Mouse (Mus musculus) forebrain, embryonic 10.5 days (tissue): ENCODE data around the gene Tsen2. TPM values are rescaled to one million over a fixed set of nuclear protein-coding genes. Genes with fewer than 3 reads are reported as not detected.
A peak's percentile ranks its signal among the peaks of the same experiment; 100 is the strongest.

ENCODE experiments used
- DNase-seq: peaks from one replicate; pipeline ENCODE4 v3.0.0-alpha.2; 2017; ENCODE audit warnings: low spot score; ENCODE audit errors: extremely low spot score
- H3K27ac ChIP-seq: fragments of 300-500 bp; sonication (generic); 2 replicates; pipeline ENCODE4 v1.5.1; 2016; ENCODE audit warnings: mild to moderate bottlenecking
- H3K27me3 ChIP-seq: fragments of 300-500 bp; sonication (generic); 2 replicates; pipeline ENCODE4 v1.6.1; 2016; ENCODE audit warnings: mild to moderate bottlenecking; ENCODE audit not compliant: poor library complexity, severe bottlenecking
- H3K36me3 ChIP-seq: fragments of 300-500 bp; sonication (generic); replicated peaks from 2 replicates; pipeline ENCODE4 v1.6.1; 2016; ENCODE audit warnings: mild to moderate bottlenecking, moderate library complexity
- H3K4me1 ChIP-seq: fragments of 300-500 bp; sonication (generic); 2 replicates; pipeline ENCODE4 v1.6.1; 2016
- H3K4me3 ChIP-seq: fragments of 300-500 bp; sonication (generic); 2 replicates; pipeline ENCODE4 v1.5.1; 2016; ENCODE audit warnings: mild to moderate bottlenecking, moderate library complexity
- H3K9me3 ChIP-seq: fragments of 300-500 bp; sonication (generic); 2 replicates; pipeline ENCODE4 v1.6.1; 2016; ENCODE audit warnings: mild to moderate bottlenecking, moderate library complexity
- WGBS: fragments of 180-500 bp; shearing (Covaris S2); methylation state at CpG from one replicate; pipeline ENCODE4 v1.1.7; 2016; 5-methylcytosine and 5-hydroxymethylcytosine counted together
- polyA plus RNA-seq: library from polyadenylated mRNA; unstranded; fragments of >200 nt; fragmentation: Nextera tagmentation; extraction: Ambion mirVana; gene quantifications from 2 replicates; pipeline ENCODE4 v1.2.1, GENCODE M21; 2016

Tsen2 gene
- 37.7 and 39.9 TPM in 2 replicates for polyA plus RNA-seq

DNA sequence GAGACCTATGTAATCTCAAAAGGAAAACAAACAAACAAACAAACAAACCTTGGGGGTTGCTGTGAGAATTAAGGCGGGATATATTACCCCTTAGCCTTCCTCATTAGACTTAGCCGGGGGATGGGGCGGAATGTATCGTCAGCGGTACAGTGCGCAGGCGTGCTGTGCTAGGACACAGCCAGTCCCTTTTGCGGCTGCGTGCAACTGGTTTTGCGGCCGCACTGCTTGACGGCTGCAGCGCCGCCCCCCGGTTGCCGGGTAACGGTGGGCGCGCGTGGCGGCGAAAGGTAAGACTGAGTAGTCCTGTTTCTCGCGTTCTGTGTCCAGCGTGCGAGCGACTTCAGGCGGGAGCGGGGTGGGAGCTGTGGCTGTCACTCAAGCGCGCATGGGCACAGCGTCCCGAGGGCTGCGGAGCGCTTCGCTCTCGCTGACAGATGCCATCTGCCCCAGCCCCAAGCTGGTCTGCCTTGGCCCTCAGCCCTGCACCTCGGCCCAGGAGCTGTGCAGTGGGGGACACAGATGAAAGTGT, at the start of gene Tsen2:
Tsen2 (plus strand) TSS at position 223 of the 529 bp plus-strand sequence.
- H3K4me3 ChIP-seq = peak within 1 kb of the TSS; percentile 77
- peak; percentile 97 for DNase-seq
- under 1% methylated on average over 38 of the region's 38 CpGs for WGBS
- H3K27me3 ChIP-seq = no peaks in the 10 kb centered on the region
- peaks cover 23% of the 10 kb centered on the region for H3K4me1 ChIP-seq
- H3K9me3 ChIP-seq = no peaks in the 10 kb centered on the region
- H3K36me3 ChIP-seq = peaks cover 19% of the 10 kb centered on the region
- peak within 1 kb of the TSS; percentile 89 for H3K27ac ChIP-seq

DNA sequence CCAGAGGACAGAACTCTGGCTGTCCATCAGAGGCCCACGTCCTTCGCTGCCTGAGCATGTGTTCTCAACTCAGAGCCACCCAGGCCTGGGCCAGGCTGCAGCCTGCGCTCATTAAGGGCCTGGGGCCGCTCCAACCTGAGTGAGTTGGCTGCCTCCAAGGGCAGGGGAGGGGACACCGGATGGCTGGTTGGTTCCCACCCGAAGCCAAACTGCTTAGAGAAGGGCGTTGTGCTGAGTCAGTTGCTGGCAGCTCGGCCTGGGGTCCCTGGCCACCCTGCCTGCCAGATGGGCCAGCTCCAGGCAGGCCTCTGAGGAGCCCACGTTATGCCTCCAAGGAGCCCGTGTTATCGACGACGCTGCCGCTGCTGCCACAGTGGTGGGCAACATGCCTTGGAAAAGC, 44.9 kb upstream of the Tsen2 start:
- Histone ChIP-seq H3K9me3 (no peaks in the 10 kb centered on the region), H3K27ac (peak overlapping the region; percentile 20; the same call in 1 of the 2 replicates), H3K36me3 (no peaks in the 10 kb centered on the region), H3K27me3 (no peaks in the 10 kb centered on the region), H3K4me3 (no peak overlapping the region), H3K4me1 (peaks cover 4% of the 10 kb centered on the region; the same call in 1 of the 2 replicates)
- WGBS = 78% methylated on average over 14 of the region's 14 CpGs
- no peak for DNase-seq

DNA sequence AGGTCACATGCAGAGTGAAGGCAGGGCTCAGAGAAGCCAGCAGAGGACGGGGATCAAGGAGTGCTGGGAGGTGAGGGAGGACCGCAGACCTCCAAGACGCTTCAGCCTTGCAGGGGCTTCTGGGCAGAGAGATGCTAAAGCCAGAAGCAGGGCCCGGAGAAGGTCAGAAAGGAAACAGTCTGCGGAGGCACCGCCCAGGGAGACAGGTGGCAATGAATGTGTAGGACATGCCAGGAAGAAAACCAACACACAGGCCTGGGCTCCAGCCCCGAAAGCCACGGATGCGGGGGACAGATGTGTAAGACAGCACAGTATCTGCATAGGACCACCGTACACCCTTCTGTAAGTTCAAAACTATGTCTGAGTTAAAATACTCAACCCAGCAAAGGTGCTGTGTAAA, 44.2 kb upstream of the Tsen2 start:
- Histone ChIP-seq H3K9me3 (no peaks in the 10 kb centered on the region), H3K27me3 (no peaks in the 10 kb centered on the region), H3K4me3 (no peak overlapping the region), H3K27ac (no peak overlapping the region), H3K36me3 (no peaks in the 10 kb centered on the region), H3K4me1 (peaks cover 4% of the 10 kb centered on the region; the same call in 1 of the 2 replicates)
- no peak for DNase-seq
- 86% methylated on average over 10 of the region's 10 CpGs for WGBS

DNA sequence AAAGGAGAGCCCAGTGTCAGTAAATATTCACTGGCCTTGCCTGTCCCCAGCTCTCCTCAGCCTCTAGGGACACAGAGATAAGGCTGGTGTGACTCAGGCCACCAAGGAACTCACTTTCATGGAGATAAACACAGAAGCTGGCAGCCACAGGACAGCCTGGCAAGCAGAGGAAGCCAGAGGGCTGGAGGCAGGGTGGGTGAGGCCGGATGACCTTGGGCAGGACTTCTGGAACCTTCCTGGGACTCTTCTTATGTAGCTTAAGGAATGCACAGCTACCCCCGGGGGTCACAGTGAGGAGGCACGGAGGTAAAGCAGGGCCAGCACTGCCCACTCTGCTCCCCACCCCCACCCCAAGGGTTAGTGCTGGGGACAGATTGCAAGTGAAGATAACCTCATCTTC, 43.3 kb upstream of the Tsen2 start:
- Histone ChIP-seq H3K27me3 (no peaks in the 10 kb centered on the region), H3K4me1 (peaks cover 4% of the 10 kb centered on the region; the same call in 1 of the 2 replicates), H3K9me3 (no peaks in the 10 kb centered on the region), H3K4me3 (no peak overlapping the region), H3K36me3 (no peaks in the 10 kb centered on the region), H3K27ac (no peak overlapping the region)
- 78% methylated on average over 3 of the region's 3 CpGs for WGBS
- no peak for DNase-seq

DNA sequence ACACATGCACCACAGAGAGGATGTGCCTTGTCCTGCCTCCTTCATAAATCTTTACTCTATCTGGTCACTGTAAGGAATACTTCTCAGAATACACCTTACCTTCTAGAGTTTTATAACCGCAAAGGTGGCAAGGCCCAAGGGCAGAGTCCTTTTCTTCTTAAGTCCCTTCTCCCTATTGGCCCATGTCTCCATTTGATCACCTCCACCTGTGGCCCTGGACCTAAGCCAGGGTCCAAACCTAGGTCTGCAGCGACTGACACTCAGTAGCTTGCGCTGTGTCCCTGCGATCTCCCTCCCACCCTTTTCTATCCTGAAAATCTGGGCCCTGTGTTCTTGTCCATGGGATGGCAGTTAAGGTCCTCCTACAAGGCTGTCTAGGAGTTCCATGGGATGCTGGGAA, 41.4 kb upstream of the Tsen2 start:
- no peaks in the 10 kb centered on the region for H3K27me3 ChIP-seq
- WGBS = 90% methylated on average over 4 of the region's 4 CpGs
- no peaks in the 10 kb centered on the region; the same call in 1 of the 2 replicates for H3K9me3 ChIP-seq
- no peak overlapping the region for H3K27ac ChIP-seq
- H3K4me1 ChIP-seq = peaks cover 4% of the 10 kb centered on the region; the same call in 1 of the 2 replicates
- no peak overlapping the region for H3K4me3 ChIP-seq
- no peaks in the 10 kb centered on the region for H3K36me3 ChIP-seq
- DNase-seq = no peak

DNA sequence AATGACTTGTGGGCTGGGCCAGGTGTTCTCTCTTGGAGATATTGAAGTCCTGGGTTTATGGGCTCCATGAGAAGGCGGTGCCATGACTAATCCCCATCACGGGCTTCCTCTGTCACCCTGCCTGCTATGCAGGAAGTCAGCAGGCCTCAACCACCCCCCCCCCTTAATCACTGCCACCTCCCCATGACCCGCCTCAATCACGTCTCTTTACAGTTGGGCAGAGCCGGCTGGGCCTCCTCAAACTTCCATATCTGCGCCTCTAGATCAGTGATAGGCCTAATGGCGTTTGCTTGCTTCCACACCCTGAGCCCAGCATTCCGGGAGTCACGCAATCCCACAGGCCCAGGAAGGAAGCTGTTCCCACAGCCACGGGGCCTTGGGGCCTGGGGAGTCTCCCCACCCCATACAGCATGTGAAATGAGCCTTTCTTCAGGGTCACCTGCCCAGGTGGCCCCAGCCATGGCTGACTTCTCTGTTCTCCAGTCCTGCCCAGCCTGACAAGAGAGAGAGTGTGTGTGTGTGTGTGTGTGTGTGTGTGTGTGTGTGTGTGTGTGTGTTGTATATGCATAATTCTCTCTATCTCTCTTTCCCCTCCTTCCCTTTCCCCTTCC, 40.8 kb upstream of the Tsen2 start:
- H3K27me3 ChIP-seq = no peaks in the 10 kb centered on the region
- no peak for DNase-seq
- WGBS = 86% methylated on average over 10 of the region's 10 CpGs

DNA sequence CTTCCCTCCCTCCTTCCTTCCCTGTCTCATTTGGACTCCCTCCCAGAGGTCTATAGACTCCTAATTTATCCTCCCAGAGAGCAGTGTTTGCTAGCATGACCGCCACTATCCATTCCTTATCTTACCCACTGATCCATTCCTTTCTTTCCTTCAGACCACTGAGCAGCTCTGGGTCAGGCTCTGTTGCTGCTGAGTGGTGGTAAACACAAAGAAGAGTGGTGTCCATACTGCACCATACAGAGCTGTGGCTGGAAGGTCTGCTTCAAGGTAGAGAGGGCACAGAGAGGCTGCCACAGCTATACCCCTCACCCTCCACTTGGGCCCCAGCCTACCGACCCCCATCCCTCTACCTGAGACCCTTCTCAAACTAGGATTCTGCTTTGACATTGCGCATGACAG, 40.3 kb upstream of the Tsen2 start:
- 86% methylated on average over 3 of the region's 3 CpGs for WGBS
- no peak for DNase-seq
- Histone ChIP-seq H3K27ac (no peak overlapping the region), H3K36me3 (no peaks in the 10 kb centered on the region), H3K4me1 (peaks cover 4% of the 10 kb centered on the region; the same call in 1 of the 2 replicates), H3K9me3 (peaks cover 10% of the 10 kb centered on the region), H3K27me3 (no peaks in the 10 kb centered on the region), H3K4me3 (no peak overlapping the region)

More for the DNA sequence above, 40.8 kb upstream of the Tsen2 start:
- Histone ChIP-seq H3K27ac (no peak overlapping the region), H3K36me3 (no peaks in the 10 kb centered on the region), H3K4me1 (peaks cover 4% of the 10 kb centered on the region; the same call in 1 of the 2 replicates), H3K4me3 (no peak overlapping the region), H3K9me3 (peaks cover 6% of the 10 kb centered on the region)

DNA sequence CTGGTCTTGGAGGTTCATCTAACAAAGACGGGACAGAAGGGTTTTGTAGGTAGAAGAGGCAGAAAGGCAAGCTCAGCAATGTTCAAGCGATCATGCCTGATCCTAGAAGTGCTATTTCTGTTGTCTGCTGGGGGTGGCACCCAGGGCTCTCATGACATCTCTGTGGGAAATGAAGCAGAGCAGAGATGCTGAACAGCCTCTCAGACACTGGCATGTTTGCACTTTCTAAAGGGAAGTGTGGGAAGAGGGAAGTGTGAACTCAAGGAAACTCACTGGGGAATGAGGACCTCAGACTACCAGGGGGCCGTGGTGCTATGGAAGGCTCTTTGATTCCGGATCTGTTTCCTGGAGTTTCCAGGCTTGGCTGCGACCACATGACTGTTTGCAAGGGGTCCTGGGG, 39.5 kb upstream of the Tsen2 start:
- Histone ChIP-seq H3K9me3 (peaks cover 10% of the 10 kb centered on the region), H3K36me3 (no peaks in the 10 kb centered on the region), H3K27ac (no peak overlapping the region), H3K27me3 (no peaks in the 10 kb centered on the region), H3K4me3 (no peak overlapping the region), H3K4me1 (peaks cover 4% of the 10 kb centered on the region; the same call in 1 of the 2 replicates)
- WGBS = 85% methylated on average over 5 of the region's 5 CpGs
- DNase-seq = no peak

DNA sequence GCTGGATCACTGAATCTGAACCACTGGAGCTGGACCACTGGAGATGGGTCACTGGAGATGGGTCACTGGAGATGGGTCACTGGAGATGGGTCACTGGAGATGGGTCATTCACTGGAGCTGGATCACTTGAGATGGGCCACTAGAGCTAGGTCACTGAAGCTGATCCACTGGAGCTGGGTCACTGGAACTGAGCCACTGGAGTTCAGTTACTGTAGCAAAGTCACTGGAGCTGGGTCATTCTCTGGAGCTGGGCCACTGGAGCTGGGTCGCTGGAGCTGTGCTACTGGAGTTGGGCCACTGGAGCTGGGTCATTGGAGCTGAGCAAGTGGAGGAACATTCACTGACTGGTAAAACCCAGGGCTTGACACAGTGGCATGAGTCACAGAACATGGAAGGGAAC, 38.0 kb upstream of the Tsen2 start:
- peaks cover 10% of the 10 kb centered on the region for H3K9me3 ChIP-seq
- H3K27me3 ChIP-seq = no peaks in the 10 kb centered on the region
- no peak overlapping the region for H3K4me3 ChIP-seq
- no peaks in the 10 kb centered on the region for H3K36me3 ChIP-seq
- no peak overlapping the region for H3K27ac ChIP-seq
- no peaks in the 10 kb centered on the region for H3K4me1 ChIP-seq
- DNase-seq = no peak
- 92% methylated on average over 1 of the region's 1 CpGs for WGBS

DNA sequence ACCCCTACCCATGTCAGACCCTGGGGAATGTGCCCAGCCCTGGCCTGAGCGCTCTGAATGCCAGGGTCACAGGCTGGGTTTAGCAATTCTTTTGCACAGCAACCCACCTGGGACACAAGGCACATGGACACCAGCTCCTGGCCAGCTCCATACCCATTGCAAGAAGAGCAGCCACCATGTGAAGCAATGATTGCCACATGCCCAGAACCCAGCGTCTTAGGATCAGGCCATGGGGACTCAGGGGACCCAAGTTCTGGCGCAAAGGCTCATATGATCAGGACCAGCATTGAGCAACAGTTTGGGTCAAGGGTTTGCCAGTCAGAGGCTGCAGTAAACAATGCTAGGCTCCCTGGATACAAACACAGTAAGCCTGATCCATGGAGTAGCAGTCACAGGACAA, 33.0 kb upstream of the Tsen2 start:
- Histone ChIP-seq H3K4me3 (no peak overlapping the region), H3K36me3 (no peaks in the 10 kb centered on the region), H3K27ac (no peak overlapping the region), H3K27me3 (no peaks in the 10 kb centered on the region), H3K9me3 (peaks cover 10% of the 10 kb centered on the region), H3K4me1 (no peaks in the 10 kb centered on the region)
- DNase-seq = no peak
- 91% methylated on average over 3 of the region's 3 CpGs for WGBS

DNA sequence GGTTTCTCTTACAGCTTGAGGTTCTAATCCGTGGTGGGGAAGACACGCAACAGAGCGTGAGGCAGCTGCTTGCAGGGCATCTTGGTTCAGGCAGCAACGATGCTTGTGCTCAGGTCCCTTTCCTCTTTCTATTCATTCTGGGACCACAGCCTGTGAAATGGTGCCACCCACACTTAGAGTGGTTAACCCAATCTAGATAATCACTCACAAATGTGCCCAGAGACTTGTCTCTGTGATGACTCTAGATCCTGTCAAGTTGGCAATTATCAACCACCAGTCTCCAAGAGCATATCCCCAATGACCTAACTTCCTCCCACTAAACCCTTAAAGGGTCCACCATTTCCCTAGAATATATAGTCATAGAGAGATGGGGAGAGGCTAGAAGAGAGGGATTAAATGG, 31.3 kb upstream of the Tsen2 start:
- Histone ChIP-seq H3K27ac (no peak overlapping the region), H3K36me3 (no peaks in the 10 kb centered on the region), H3K4me3 (no peak overlapping the region), H3K27me3 (no peaks in the 10 kb centered on the region), H3K9me3 (peaks cover 9% of the 10 kb centered on the region), H3K4me1 (no peaks in the 10 kb centered on the region)
- 91% methylated on average over 4 of the region's 4 CpGs for WGBS
- DNase-seq = no peak

DNA sequence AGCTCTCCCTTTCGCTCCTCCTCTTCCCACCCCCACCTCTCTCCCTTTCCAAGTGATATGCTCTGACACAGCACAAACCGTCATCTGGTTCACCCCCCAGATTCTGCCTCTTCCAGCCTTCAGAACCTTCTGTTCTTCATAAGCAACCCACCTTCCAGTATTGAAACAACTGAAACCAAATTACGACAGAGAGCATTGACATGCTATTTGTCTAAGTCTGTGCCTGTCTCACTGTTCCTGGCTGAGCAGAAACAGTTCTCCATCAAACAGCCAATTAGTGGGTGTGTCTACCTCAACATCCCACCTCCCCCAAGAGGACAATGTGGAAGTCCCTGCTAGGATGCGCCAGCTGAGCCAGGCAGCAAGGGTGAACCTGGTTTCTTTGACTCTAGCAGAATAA, 26.6 kb upstream of the Tsen2 start:
- no peak overlapping the region for H3K4me3 ChIP-seq
- H3K27me3 ChIP-seq = no peaks in the 10 kb centered on the region
- H3K4me1 ChIP-seq = no peaks in the 10 kb centered on the region
- no peaks in the 10 kb centered on the region for H3K9me3 ChIP-seq
- DNase-seq = no peak
- no peaks in the 10 kb centered on the region for H3K36me3 ChIP-seq
- H3K27ac ChIP-seq = no peak overlapping the region
- WGBS = 88% methylated on average over 4 of the region's 4 CpGs

DNA sequence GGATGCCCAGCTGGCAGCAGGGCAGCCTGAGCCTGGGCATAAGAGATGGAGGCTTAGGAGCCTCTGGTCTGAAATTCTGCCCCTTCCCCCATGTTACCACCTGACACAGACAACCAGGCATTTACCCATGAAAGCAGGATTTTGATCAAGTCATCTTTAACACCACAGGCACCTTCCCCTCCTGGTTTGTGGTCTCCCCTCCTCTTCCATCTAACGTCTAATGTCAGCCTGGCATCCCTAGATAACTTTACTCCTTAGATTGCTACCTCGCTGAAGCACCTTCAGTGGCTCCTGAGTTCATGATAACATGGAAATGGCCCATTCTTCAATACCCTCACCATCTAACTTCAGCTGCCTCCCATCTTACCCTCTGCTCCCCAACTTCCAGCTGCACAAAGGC, 26.1 kb upstream of the Tsen2 start:
- H3K27me3 ChIP-seq = no peaks in the 10 kb centered on the region
- 71% methylated on average over 2 of the region's 2 CpGs for WGBS
- no peak overlapping the region for H3K4me3 ChIP-seq
- no peak overlapping the region for H3K27ac ChIP-seq
- no peaks in the 10 kb centered on the region for H3K4me1 ChIP-seq
- no peaks in the 10 kb centered on the region for H3K36me3 ChIP-seq
- H3K9me3 ChIP-seq = no peaks in the 10 kb centered on the region
- no peak for DNase-seq
